Mouse (Mus musculus) right cerebral cortex, adult 18-20 months (tissue): ENCODE measurements around the gene Vmn2r97.
"Not testable (repeated sequence)": the region's sequence is repeated elsewhere in the genome, so short reads cannot be mapped to it uniquely, and the experiment has no call there.

ENCODE experiments used
- DNase-seq: peaks from one replicate; pipeline ENCODE4 v3.0.0; 2022; ENCODE audit warnings: mixed read lengths

Vmn2r97 gene

DNA sequence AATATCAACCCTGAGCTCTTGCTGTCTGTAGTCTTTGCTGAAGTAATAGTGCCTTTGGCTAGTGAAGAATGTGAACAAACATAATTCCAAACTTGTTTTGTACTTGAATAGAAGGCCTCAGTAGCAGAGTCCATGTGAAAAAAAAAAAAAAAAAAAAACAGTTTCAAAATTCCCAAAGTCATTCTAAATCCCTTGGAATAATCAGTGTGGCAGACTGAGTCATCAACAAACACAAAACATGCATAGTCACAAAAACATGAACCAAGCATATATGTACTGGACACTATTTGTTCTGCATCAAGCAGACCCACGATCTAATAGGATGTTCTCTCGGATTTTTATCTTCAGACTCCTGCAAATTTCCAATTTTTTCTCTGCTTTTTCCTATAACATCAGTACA lies at the start of gene Vmn2r97:
Vmn2r97 (plus strand) TSS at position 301 of the 400 bp plus-strand sequence.
- not testable (repeated sequence) for DNase-seq

DNA sequence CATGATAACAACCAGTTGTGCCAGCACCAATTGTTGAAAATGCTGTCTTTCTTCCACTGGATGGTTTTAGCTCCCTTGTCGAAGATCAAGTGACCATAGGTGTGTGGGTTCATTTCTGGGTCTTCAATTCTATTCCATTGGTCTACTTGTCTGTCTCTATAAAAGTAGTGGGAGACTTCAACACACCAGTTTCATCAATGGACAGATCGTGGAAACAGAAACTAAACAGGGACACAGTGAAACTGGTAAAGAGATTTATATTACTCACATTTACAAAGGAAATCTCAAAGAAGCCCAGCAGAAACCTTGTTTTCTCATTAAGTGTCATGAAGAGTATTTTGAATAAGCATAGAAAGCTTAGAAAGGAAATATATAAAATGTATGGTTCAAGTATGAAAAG lies 31.7 kb upstream of the Vmn2r97 start:
- DNase-seq: not testable (repeated sequence)

DNA sequence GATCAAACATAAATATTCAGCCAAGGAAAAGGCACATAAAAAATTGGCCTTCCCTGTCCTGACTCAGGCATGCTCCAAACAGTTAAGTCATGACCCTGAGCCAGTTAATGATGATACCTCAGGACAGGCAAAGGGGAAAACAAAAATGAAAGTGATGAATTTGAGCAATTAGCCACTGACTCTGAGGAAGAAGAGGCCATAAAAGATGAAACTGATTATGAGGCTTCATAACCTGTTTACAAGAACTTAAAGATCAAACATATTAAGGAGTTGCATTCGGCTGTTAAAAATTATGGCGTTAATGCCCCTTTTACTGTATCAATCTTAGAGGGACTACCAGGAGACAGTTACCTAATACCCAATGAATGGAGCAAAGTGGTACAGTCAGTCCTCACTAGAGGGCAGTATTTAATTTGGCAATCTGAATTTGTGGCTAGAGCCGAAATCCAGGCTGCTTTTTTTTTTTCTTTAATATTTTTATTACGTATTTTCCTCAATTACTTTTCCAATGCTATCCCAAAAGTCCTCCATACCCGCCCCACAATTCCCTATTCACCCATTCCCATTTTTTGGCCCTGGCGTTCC lies 24.3 kb upstream of the Vmn2r97 start:
- no peak for DNase-seq

DNA sequence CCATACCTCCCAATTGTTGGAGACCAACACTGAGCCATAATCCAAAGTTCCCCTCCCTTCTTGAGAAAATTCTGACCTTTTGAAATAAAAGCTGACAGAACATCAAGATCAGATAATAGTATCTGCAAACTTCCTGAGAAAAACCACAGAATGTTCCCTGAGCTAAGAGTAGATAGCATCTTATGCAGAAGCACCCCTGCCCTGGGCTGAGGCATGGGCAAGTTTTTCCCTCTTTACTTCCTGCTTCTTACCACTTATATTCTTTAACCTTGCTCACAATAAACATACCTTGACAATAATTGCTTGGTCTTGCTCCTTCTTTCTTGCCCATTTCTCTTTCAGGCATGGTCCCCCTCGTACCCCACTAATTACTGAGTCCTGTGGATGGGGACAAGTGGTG lies 43.7 kb downstream of the Vmn2r97 start:
- not testable (repeated sequence) for DNase-seq

DNA sequence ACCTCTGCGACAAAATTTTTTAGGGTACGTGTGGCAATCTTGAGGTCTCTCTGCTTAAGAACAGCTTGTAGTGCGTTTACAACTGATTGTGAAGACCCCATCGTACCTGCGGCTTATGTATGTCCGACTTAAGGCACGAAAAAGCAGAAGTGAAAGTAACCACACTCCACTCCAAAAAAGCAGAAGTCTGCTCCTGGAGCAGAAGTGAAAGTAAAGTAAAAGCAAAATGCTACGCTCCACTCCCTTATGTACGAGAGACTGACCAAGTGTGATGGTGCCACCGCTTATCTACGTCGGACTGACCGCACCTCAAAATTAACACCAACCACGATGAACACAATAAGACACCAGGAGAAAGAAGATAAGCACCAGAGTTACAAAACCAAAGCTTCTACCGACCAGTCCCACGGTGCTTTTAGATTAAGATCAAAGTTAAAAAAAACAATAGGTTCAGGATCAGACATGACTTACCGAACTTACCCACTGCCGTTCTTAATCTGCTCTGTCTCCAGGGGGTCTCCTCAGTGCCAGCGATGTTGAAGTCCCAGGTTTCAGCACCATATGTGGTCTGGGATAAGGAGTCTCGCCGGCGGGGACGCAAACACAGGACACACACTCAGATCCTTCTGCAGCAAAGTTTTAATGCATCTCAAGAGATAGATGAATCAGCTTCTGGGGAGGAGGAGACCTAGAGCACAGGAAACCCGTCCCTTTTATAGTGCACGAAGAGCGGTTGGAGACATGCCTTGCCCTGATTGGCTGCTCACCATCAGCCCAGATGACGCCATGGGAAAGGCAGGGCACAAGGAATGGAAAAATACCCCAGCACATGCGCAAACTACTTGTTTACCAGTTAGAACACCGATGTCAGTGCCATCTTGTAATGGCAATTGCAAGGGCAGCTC lies 54.5 kb downstream of the Vmn2r97 start:
- DNase-seq: no peak
